Mouse (Mus musculus) intestine, postnatal 0 days (tissue): ENCODE data around the gene Gm26938. TPM values are rescaled to one million over a fixed set of nuclear protein-coding genes. Genes with fewer than 3 reads are reported as not detected.

Experiments used
- ATAC-seq: fragments of 200-750 bp; cut with Nextera tagmentation; 2 replicates; pipeline ENCODE4 v1.8.0; 2017; ENCODE audit warnings: mild to moderate bottlenecking, moderate TSS enrichment, moderate library complexity
- H3K27ac ChIP-seq: fragments of 300-500 bp; sonication (generic); 2 replicates; pipeline ENCODE4 v1.5.1; 2014; ENCODE audit warnings: mild to moderate bottlenecking, low read depth, low read length, moderate library complexity
- H3K27me3 ChIP-seq: fragments of 300-500 bp; sonication (generic); replicated peaks from 2 replicates; pipeline ENCODE4 v1.6.1; 2014; ENCODE audit warnings: low read length, mixed read lengths; ENCODE audit not compliant: control insufficient read depth, insufficient read depth
- H3K36me3 ChIP-seq: fragments of 300-500 bp; sonication (generic); 2 replicates; pipeline ENCODE4 v1.6.1; 2014; ENCODE audit warnings: mild to moderate bottlenecking, moderate library complexity; ENCODE audit not compliant: control insufficient read depth, insufficient read depth
- H3K4me1 ChIP-seq: fragments of 300-500 bp; sonication (generic); replicated peaks from 2 replicates; pipeline ENCODE4 v1.6.1; 2014; ENCODE audit warnings: antibody characterized with exemption, low read length, mixed read lengths; ENCODE audit not compliant: control insufficient read depth, insufficient read depth
- H3K4me2 ChIP-seq: fragments of 300-500 bp; sonication (generic); replicated peaks from 2 replicates; pipeline ENCODE4 v1.6.1; 2014; ENCODE audit warnings: low read depth, mild to moderate bottlenecking, moderate library complexity
- H3K4me3 ChIP-seq: fragments of 300-500 bp; sonication (generic); 2 replicates; pipeline ENCODE4 v1.5.1; 2014; ENCODE audit warnings: low read depth, low read length
- H3K9ac ChIP-seq: fragments of 300-500 bp; sonication (generic); 2 replicates; pipeline ENCODE4 v1.6.1; 2014; ENCODE audit warnings: mild to moderate bottlenecking, low read depth, low read length
- H3K9me3 ChIP-seq: fragments of 300-500 bp; sonication (generic); 2 replicates; pipeline ENCODE4 v1.6.1; 2016; ENCODE audit warnings: mixed run types; ENCODE audit not compliant: control insufficient read depth
- CTCF ChIP-seq: sonication (generic); IDR thresholded peaks from 2 replicates; pipeline ENCODE4 v1.5.1; 2016; ENCODE audit warnings: low read depth, mild to moderate bottlenecking, control low read depth, antibody characterized with exemption, moderate library complexity
- WGBS: fragments of 180-500 bp; shearing (Covaris S2); extraction: QIAGEN DNeasy Blood & Tissue Kit; methylation state at CpG from one replicate; pipeline ENCODE4 v1.1.7; 2014; 5-methylcytosine and 5-hydroxymethylcytosine counted together
- polyA plus RNA-seq: library from polyadenylated mRNA; unstranded; fragments of >200 nt; fragmentation: Nextera tagmentation; extraction: Ambion mirVana; gene quantifications from 2 replicates; pipeline ENCODE4 v1.2.1, GENCODE M21; 2015

The Gm26938 gene
- polyA plus RNA-seq, 1 experiment from 2014 or later, result not detected

DNA sequence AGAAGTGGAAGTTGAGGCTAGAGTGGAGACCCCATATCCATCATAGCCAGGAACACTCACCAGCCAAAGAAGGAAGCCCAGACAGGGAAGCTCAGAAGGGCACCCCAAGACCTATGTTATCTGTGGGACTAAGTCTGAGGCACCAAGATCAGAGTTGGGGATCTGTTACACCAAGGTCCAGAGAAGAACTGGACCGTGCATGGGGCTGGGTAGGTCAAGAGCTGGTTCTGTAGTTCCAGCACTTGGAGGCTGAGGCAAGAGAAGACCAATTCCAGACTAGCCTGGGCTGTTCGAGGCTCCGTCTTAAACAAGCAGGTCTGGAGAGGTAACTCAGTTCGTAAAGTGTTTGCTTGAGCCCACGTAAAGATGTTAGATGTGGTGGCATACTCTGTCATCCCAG is 32.1 kb downstream of the Gm26938 start:
- Histone ChIP-seq H3K27ac (peak overlapping the region; percentile 99), H3K9ac (peak overlapping the region; percentile 17; the same call in 1 of the 2 replicates)

GRCm38 (mm10) chr5:139793338-139794089 is 32.7 kb downstream of the Gm26938 start:
- Histone ChIP-seq H3K36me3 (peaks cover 4% of the 10 kb centered on the region; the same call in 1 of the 2 replicates), H3K9ac (peak overlapping the region; percentile 84), H3K4me3 (peak overlapping the region; percentile 65), H3K4me1 (peaks cover 33% of the 10 kb centered on the region), H3K9me3 (no peaks in the 10 kb centered on the region), H3K27me3 (no peaks in the 10 kb centered on the region), H3K4me2 (peak overlapping the region; percentile 96), H3K27ac (peak overlapping the region; percentile 99)
- TF ChIP-seq CTCF, result no peak
- ATAC-seq, result peak; percentile 56
- 11% methylated on average over 11 of the region's 11 CpGs for WGBS

More for the DNA sequence above, 32.1 kb downstream of the Gm26938 start:
- Histone ChIP-seq H3K9me3 (no peaks in the 10 kb centered on the region), H3K36me3 (peaks cover 7% of the 10 kb centered on the region; the same call in 1 of the 2 replicates), H3K4me3 (peak overlapping the region; percentile 65), H3K27me3 (no peaks in the 10 kb centered on the region), H3K4me1 (peaks cover 33% of the 10 kb centered on the region), H3K4me2 (peak overlapping the region; percentile 96)
- no peak for TF ChIP-seq CTCF
- no peak for ATAC-seq
- WGBS, result 75% methylated on average over 5 of the region's 5 CpGs

DNA sequence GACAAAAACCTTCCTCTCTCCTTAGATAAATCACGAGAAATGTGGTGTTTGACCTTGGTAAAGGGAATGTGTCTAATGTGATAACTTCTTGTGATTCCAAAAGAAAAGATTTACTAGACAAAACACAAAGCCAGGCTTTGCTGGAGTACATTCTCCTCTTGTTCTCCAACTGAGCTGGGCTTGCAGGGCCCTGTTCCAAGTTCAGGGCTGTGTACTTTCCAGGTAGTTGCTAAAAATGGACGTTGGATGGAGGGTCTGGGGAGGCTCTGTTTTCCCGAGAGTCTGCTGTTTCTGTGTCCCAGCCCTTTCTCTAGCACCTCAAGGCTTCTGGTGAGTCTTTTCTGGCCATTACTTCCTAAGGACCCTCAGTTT is 33.3 kb downstream of the Gm26938 start:
- Histone ChIP-seq H3K36me3 (peaks cover 4% of the 10 kb centered on the region; the same call in 1 of the 2 replicates), H3K27ac (peak overlapping the region; percentile 99), H3K4me1 (peaks cover 31% of the 10 kb centered on the region), H3K4me3 (peak overlapping the region; percentile 65), H3K4me2 (peak overlapping the region; percentile 96), H3K9me3 (no peaks in the 10 kb centered on the region), H3K9ac (peak overlapping the region; percentile 84), H3K27me3 (no peaks in the 10 kb centered on the region)
- no peak for TF ChIP-seq CTCF
- ATAC-seq, result no peak
- WGBS, result 8% methylated on average over 3 of the region's 3 CpGs

- 10% methylated on average over 11 of the region's 11 CpGs for WGBS
- Histone ChIP-seq H3K4me3 (peak overlapping the region; percentile 65), H3K4me2 (peak overlapping the region; percentile 96), H3K9me3 (no peaks in the 10 kb centered on the region), H3K27me3 (no peaks in the 10 kb centered on the region), H3K36me3 (peaks cover 4% of the 10 kb centered on the region; the same call in 1 of the 2 replicates), H3K27ac (peak overlapping the region; percentile 99), H3K4me1 (peaks cover 24% of the 10 kb centered on the region), H3K9ac (peak overlapping the region; percentile 84)
- ATAC-seq, result no peak
- TF ChIP-seq CTCF, result no peak
Observed at GRCm38 (mm10) chr5:139792159-139792775, 33.9 kb downstream of the Gm26938 start.

- Histone ChIP-seq H3K36me3 (peaks cover 4% of the 10 kb centered on the region; the same call in 1 of the 2 replicates), H3K27me3 (no peaks in the 10 kb centered on the region), H3K4me2 (peak within 1 kb of the TSS; percentile 96), H3K4me1 (peaks cover 19% of the 10 kb centered on the region), H3K4me3 (peak within 1 kb of the TSS; percentile 65), H3K9ac (peak within 1 kb of the TSS; percentile 84), H3K27ac (peak within 1 kb of the TSS; percentile 99), H3K9me3 (no peaks in the 10 kb centered on the region)
- TF ChIP-seq CTCF, result peak; percentile 29
- WGBS, result under 1% methylated on average over 90 of the region's 92 CpGs
- peak; percentile 79 for ATAC-seq
Observed at GRCm38 (mm10) chr5:139791227-139792158, 34.7 kb downstream of the Gm26938 start, which contains the start of gene Mafk. Mafk (plus strand) TSS chr5:139791513.
